Mouse (Mus musculus) ovary, postnatal 10 days (tissue): ENCODE data around the gene Nrarp.

Experiments
- DNase-seq: peaks from one replicate; pipeline ENCODE4 v3.0.0; 2022; ENCODE audit warnings: low spot score

The Nrarp gene

DNA sequence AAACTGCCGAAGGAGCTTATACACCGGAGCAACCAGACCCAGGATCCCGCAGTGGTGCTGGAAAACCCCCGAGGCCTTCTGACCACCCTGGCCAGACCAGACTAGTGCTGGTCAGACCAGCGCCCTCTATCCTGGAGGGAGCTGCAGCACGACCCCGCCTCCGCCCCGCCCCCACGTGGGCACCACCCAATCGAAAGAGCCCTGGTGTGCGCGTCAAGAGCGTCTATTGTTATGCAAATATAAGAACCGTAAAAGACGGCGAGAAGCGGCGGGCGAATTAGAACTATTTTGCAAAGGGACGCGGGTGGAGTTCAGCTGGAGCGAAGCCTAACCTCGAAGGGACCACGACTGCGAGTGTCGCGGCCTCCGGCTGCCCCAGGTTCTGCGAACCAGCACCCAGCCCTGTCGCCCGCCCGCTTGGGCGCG is at the start of gene Nrarp:
Gene Nrarp (plus strand): TSS at position 281 of the 426 bp plus-strand sequence.
- peak; percentile 67 for DNase-seq

- DNase-seq, result no peak
These were observed 49.0 kb upstream of the Nrarp start for GRCm38 (mm10) chr2:25131601-25132000.

DNA sequence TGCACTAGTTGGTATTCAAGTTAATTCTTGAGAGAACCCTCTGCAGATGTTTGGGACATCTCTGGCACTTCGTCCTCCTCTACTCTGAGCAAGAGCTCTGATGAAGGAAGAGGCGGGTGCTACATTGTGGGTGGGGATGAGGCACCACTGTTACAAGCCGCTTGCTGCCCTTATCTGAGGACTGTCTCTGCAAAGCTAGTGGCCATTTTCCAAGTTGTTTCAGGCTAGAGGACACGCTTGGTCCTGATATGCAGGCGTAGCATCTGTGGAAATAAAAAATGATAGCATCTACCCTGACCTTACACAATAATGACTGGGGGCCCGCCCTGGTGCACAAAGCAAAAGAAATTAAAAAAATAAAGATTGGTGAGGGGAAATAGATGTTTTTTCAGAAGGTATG is 42.7 kb upstream of the Nrarp start:
- DNase-seq, result no peak

DNA sequence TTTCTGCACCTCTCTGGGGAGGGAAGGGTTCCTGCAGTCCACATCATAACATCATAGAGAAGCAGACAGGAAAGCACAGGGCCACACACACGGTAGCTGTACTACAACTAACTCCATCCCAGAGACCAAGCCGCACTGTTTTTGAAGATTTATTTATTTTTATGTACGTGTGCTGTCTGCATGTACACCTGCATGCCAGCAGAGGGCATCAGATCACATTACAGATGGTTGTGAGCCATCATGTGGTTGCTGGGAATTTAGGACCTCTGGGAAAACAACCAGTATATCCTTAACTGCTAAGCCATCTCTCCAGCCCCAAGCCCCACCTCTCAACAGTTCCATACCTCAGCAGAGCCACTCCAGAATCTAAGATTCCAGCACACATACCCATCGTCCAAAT is 39.4 kb upstream of the Nrarp start:
- DNase-seq, result no peak

DNA sequence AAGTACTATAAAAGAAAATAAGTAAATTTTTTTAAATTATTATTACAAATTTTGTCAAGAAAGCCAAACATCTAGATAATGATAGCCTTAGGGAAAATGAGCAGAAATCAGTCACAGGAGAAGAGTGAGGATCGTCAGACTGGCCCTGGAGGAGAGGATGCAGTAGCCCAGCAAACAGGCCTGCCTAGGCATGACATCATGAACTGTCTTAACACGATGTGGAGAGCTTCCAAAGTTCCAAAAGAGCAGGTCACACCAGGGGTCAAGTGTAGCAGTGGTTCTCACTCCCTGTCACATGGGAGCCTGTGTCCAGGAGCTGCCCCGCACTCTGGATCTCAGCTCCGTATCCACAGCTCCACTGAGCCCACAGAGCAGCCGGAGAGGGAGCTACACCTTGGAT is 38.6 kb upstream of the Nrarp start:
- no peak for DNase-seq

GRCm38 (mm10) chr2:25145346-25145745 is 35.2 kb upstream of the Nrarp start:
- DNase-seq, result no peak

- DNase-seq, result no peak
These were observed 33.2 kb upstream of the Nrarp start for GRCm38 (mm10) chr2:25147398-25147797.

DNA sequence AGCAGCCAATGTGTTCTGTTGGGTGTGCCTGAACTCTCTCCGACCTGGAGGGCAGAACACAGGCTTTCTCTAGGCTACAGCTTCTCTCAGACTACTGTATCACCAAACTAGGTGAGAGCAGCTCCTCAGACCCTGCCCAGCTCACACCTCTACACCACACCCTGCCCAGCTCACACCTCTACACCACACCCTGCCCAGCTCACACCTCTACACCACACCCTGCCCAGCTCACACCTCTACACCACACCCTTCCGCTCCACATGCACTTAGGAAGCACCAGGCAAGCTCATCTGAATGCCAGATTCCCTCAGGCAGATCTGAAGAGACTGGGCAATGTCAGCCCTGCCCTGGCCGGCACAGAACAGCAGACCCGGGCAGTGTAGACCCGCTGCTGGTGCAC is 32.7 kb upstream of the Nrarp start:
- no peak for DNase-seq

GRCm38 (mm10) chr2:25149643-25150042 is 30.9 kb upstream of the Nrarp start:
- DNase-seq, result no peak

DNA sequence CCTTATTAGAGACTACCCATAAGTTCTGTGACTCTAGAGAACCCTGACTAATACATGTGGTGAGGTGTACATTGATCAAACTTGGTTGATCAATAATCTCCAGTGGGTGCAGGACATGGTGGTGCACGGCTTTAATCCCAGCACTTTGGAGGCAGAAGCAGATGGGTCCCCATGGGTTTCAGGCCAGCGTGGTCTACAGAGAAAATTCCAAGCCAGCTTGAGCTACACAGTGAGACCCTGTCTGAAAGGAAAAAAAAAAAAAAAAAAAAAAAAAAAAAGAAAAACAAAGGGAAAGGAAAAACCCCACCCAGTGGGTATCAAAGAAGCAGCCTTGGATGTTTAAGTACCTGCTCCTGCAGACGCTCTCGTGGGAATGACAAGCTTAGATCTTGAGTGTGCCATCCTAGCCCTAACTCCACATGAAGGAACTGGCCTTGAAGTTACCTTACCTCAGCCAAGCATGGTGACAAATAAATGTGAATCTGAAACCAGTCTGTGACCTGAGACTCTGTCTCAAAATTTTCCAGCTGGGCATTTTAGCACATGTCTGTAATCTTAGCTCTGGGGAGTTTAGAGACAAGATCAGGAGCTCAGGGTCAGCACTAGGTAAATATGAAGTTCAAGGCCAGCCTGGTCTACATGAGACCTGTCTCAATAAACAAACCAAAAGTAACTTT is 29.1 kb upstream of the Nrarp start:
- no peak for DNase-seq

DNA sequence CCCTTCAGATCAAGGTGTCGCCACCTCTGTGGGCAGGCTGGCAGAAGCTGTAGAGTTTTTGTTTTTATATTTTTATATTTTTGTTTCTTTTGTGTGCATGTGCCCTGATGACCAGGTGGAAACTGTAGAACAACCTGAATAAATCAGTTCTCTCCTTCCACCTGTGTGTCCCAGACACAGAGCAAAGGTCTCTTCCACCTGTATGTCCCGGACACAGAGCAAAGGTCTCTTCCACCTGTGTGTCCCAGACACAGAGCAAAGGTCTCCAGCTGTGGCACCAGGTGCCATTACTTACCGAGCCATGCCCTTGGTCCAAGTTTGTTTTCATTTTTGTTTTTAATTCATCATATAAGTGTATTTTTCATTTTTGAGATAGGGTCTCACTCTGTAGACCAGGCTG is 24.4 kb upstream of the Nrarp start:
- DNase-seq, result no peak

- no peak for DNase-seq
These were observed 23.6 kb upstream of the Nrarp start for GRCm38 (mm10) chr2:25156990-25157389.

DNA sequence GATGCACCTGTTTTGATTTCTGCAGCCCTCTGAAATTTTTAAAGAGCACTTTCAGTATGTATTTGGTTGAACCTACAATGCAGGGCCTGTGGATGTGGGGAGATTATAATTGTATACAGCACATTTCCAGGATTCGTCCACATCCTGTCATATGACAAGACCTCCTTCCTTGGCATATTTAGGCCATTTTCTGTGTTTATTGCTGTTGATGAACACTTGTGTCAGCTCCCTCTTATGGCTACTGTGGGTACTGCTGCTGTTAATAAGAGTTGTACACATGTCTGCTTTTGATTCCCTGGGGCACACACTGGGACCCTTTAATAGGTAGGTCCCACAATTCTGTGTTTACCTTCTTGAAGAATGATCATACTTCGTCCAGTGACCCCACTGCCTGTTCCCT is 22.9 kb upstream of the Nrarp start:
- DNase-seq, result no peak

DNA sequence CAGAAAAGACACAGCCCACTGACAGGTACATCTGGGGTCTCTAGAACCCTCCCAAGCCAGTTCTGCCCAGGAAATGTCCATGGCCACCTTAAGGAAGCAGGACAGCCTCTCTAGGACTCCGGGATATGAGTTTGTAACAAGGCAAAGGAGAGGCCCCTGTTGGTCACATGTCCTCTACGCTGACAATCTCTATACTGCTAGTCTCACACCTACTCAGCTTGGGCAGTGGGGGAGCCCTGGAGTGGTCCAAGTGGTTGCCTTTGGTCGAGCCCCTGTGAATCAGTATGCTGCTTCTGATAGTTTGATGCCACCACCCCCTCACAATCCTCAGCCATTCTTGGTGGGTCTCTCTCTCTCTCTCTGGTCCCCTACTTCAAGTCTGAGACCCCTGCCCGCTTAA is 13.1 kb upstream of the Nrarp start:
- DNase-seq, result no peak

DNA sequence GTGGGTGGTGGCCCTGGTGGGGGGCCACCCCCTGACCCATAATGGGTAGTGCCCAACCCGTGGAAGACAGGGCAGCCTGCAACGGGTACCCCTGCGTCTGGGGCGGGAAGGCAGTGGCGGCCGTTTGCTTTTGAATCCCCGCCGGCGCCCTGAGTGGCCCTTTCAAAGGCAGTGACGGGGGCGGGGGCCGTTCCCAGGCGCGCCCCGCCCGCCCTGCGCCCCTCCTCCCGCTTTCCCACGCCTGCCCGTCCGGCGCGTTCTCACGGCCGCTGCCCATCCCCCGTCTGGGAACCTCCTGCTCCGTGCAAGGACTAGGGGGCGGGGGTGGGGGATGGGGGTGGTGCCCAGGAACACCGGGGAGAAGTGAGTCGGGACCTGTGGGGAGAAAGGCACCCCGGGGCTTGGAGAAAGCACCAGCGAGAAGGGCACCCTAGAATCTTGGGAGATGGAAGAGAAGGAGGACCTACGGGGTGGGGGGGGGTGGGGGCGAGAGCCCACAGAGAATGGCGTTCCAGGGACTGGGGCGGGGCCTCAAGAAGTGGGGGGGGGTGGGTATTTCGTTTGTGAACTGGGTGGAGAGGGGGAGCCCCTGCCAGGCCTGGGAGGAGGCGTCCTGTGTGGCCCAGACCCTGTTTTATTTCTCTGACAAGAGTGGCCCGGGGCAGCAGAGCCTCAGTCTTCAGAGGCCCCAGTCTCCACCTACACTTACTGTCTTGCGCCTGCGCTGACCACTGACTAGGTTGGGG is 12.5 kb upstream of the Nrarp start:
- no peak for DNase-seq

GRCm38 (mm10) chr2:25168665-25168978 is 11.9 kb upstream of the Nrarp start:
- no peak for DNase-seq

GRCm38 (mm10) chr2:25169778-25170177 is 10.8 kb upstream of the Nrarp start:
- DNase-seq, result no peak

DNA sequence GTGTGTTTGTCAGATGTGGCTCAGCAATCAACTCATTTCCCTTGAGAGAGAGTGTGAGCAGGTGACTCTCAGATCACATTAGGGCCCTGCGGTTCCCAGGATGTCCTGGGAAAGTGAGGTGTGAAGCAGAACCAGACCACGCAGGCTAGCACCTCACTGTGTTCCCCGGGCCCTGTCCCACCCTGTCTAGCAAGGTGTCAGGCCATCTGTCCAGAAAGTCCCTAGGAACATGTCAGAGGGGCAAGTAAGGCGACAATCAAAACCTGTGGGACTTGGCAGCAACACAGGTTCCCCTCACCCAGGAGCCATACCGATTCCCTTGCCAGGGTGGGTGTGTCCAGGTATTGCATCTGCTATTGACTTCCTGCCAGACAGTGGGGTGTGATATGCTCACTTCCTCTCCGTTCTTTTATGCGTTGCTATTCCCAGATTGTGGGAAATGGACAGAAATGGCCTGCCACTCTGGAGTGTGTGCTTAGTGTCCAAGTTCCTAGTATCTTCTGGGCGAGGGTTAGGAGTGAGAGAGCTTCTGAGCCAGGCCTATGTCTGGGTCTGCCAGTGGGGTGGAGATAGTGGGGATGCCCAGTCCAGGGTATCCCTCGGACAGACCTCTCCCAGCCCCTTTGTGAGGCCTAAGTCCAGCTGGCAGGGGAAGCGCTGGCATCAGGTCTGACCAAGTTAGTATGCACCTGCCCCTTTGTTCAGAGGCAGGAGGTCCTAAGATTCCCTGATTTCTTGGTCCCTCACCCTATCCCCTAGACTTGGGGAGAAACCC is 10.0 kb upstream of the Nrarp start:
- DNase-seq, result no peak

- no peak for DNase-seq
These were observed 9.3 kb upstream of the Nrarp start for GRCm38 (mm10) chr2:25171101-25171768.

DNA sequence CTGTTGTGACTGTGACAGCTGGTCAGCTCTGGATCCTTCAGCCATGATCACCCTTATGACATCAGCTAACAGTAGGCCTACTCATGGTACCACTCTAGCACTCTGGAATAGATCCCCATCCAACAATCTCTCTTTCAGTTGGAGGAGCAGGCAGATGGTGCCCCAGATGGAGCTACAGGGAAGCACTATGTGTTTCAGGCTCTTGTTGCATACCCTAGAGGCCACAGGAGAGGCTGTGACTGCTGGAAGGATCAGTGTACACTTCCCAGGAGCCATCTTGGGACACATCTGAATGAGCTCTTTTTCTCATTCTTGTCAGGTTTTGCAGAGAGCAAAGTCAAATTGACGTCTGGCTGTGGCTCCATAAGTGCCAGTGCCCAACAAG is 8.8 kb upstream of the Nrarp start:
- no peak for DNase-seq

DNA sequence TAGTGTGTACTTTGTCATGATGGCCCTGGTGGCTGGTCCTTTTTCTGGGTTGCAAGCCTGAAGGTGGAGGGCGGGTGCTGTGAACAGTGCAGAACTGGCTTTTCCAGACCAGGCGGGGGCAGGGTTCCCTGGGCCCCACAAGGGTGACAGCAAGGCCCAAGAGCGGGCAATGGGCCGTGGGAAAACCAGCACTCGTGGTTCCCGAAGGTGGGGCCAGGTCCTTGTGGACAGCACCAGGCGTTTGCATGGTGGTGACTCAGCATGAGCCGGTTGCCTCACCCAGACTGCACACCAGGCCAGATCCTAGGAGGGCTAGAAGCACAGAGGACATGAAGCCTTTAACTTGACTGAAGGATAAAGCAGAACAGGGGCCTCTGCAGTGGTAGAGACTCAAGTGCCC is 7.9 kb upstream of the Nrarp start:
- no peak for DNase-seq

- DNase-seq, result no peak
These were observed 6.7 kb upstream of the Nrarp start for GRCm38 (mm10) chr2:25173821-25174220.
